Mouse (Mus musculus) thymus, adult 18-20 months (tissue): ENCODE results near the gene Gm49630.
"Not testable (repeated sequence)": the region's sequence is repeated elsewhere in the genome, so short reads cannot be mapped to it uniquely, and the experiment has no call there.

Experiments
- DNase-seq, 2 experiments: peaks; one replicate each; pipeline ENCODE4 v3.0.0; 2022; ENCODE audit warnings: mixed read lengths in 2 of 2

Gm49630 gene

GRCm38 (mm10) chr17:7371879-7372278 is at the start of gene Gm49630:
TSS of gene Gm49630 (minus strand) at chr17:7371979.
- DNase-seq, result not testable (repeated sequence)

- DNase-seq, result not testable (repeated sequence)
These were observed 48.6 kb upstream of the Gm49630 start for GRCm38 (mm10) chr17:7420191-7420973.

GRCm38 (mm10) chr17:7414601-7415310 is 43.0 kb upstream of the Gm49630 start:
- DNase-seq, result not testable (repeated sequence)

- DNase-seq, result not testable (repeated sequence)
These were observed 41.6 kb upstream of the Gm49630 start for GRCm38 (mm10) chr17:7413336-7413735.

DNA sequence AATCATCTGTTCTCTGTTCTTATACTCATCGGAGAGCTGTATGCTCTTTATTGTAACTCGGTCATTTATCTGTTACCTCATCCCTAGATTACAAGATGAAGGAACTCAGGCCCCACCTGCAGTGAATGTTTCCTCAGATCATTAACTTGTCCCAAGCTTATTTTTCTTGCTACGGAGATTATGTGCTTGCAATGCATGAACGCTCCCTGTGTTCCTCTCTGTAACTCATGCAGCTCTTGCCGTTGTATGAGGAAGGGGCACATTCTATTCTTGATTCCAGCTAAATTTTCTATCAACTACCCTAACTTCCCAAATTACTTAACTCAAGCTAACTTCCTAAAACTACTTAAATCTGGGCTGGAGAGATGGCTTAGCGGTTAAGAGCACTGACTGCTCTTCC is 28.0 kb upstream of the Gm49630 start:
- not testable (repeated sequence) for DNase-seq

DNA sequence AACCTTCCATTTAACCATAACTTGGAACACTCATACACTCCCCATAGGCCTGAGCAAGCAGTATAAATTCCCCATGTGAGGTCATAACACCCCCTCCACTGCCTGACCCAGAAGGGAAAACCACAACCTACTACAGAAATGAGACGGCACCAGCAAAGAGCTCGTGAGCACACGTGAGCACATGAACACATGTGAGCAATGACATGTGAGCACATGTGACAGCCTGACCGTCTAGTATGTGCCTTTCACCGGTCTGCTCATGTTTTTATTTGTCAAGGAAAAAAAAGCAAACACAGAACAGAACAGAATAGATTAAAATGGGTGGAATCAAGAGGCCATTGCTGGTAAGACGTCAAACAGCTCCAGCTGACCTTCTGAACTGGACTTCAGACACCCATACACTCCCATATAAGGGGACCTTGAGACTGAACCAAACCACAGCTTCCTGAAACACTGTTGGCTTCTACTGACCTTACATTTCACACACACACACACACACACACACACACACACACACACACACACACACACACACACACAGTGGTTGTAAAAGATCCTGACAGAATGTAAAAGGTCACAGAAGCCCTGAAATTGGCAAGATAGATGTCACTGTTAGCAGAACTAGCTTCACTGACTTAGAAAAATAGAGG is 26.5 kb upstream of the Gm49630 start:
- DNase-seq, result not testable (repeated sequence)

DNA sequence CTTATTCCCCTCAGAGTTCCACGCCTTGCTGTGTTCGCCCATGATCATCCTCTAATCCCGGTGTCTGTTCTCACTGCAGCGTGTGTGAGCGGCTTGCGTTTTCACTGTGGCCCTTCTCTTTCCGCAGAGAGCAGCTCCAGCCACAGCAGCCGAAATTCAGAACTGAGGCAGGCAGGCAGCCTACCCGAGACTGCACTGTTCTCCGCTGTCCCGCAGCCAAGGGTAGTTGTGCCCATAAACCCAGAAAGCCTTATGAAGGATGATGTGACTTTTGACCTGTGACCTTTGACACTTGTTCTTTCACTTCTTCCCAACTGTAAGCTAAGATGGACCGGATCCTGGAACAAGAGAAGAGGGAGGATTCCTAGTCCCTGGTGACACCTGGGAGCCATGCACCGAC is 25.3 kb upstream of the Gm49630 start:
- not testable (repeated sequence) for DNase-seq

GRCm38 (mm10) chr17:7396288-7396687 is 24.5 kb upstream of the Gm49630 start:
- not testable (repeated sequence) for DNase-seq

- not testable (repeated sequence) for DNase-seq
These were observed 23.9 kb upstream of the Gm49630 start for GRCm38 (mm10) chr17:7395671-7396070.

DNA sequence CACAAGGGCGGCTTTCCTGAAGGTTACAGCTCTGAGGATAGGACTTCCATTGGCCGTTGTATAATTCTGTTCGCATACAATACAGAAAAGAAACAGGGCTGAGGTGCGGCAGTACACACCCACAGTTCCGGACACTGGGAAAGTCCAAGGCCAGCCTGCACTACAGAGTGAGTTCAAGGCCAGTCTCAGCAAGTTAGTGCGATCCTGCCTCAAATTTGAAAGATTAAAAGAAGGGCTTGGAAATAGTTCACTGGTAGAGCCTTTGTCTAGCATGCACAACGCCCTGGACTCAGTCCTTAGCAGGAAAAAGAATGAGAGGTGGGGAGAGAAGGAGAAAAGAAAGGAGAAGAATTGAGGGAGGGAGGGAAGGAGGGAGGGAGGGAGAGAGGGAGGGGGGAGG is 23.3 kb upstream of the Gm49630 start:
- not testable (repeated sequence) for DNase-seq

- not testable (repeated sequence) for DNase-seq
These were observed 18.1 kb upstream of the Gm49630 start for GRCm38 (mm10) chr17:7389898-7390297.

DNA sequence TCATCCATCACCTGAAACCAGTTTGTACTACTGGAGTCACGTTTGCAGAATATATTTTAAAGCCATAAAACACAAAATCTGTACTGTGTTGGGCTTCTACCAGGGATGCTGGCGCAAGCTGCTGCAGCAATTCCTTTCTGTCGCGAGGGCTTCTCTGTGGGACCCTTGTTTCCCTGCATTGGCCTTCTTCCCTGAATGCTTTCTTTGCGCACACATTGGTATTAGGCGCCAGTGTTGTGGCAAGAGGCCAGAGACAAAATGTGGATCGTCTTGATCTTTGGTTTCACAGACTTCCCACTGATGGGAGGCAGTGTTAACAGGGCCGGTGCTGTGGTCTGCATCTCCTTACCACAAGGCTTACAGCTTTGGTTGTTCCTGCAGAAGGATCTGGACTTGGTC is 17.2 kb upstream of the Gm49630 start:
- DNase-seq, result not testable (repeated sequence)

DNA sequence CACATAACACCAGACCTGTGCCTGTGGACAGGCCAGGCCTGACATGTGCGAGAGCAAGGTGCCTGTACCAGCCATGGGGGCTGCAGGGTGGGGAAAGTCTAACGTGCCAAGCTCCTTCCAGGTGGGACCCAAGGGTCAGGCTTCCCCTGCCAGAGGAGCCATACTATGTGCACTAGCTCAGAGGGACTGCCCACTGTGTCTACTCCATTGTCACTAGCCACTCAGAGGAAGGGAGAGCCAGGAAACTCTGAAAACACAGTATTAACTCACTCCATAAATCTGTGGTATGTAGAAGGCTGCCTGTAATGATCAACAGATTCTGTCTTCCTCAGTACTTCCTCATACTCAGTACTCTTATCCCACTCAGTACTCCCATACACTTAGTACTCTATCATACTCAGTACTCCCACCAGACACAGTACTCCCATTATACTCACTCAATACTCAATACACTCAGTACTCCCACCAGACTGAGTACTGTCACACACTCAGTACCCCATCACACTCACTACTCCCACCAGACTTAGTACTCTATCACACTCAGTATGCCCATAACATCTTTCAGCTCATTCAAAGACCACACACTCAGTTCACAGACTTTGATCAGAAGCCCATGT is 16.7 kb upstream of the Gm49630 start:
- not testable (repeated sequence) for DNase-seq

GRCm38 (mm10) chr17:7386016-7386415 is 14.2 kb upstream of the Gm49630 start:
- DNase-seq, result not testable (repeated sequence)

DNA sequence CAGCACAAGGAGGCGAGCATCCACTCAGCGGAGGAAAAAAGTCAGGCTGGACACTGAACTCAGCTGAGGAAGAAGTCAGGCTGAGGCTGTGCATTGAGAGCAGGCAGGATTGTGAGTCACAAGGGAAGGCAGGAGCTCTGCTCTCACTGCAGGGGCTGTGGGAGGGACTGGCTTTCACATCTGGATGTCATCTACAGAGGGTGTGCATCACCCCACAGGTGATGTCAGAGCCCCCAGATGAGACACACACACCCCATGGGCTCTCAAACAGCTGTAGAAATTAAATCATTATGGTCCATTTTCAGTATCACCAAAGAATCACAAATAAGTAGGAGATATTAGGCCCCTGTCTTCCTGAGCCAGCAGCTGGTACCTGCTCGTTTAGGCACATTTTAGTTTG is 13.6 kb upstream of the Gm49630 start, which contains the start of gene Unc93a2:
TSS of gene Unc93a2 (minus strand) at position 101 of the 400 bp plus-strand sequence.
- not testable (repeated sequence) for DNase-seq

GRCm38 (mm10) chr17:7383167-7384143 is 11.7 kb upstream of the Gm49630 start:
- not testable (repeated sequence) for DNase-seq

DNA sequence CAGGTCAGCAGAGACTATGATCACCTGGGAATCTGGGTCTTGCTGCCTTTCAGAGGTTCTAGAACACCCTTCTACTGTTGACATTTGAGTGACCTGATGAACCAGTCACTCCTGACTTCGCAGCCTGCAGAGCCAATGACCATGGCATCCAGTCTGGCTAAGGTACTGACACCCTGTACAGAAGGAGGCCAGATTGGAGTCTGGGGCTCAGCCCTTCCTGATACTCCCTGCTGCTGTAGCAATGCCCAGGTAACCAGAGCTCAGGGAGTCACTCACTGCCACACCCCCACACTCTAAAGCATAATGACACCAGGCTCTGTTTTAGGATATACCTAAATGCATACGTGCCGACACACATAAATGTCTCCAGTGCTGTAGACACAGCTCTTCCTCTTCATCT is 10.9 kb upstream of the Gm49630 start:
- DNase-seq, result not testable (repeated sequence)

GRCm38 (mm10) chr17:7377907-7378306 is 6.1 kb upstream of the Gm49630 start:
- DNase-seq, result not testable (repeated sequence)

GRCm38 (mm10) chr17:7376951-7377700 is 5.3 kb upstream of the Gm49630 start:
- not testable (repeated sequence) for DNase-seq

- DNase-seq, result not testable (repeated sequence)
These were observed 2.4 kb downstream of the Gm49630 start for GRCm38 (mm10) chr17:7369401-7369800.
